Mouse (Mus musculus): Measurements from ENCODE around the gene Gm17606.

The Gm17606 gene

GRCm38 (mm10) chr14:54664477-54665222 is 23.9 kb downstream of the Gm17606 start:
- DNase-seq, result peak; percentile 56

- DNase-seq, result no peak
Measured at GRCm38 (mm10) chr14:54669381-54669780, 28.6 kb downstream of the Gm17606 start.

GRCm38 (mm10) chr14:54674317-54674716 is 33.6 kb downstream of the Gm17606 start:
- no peak for DNase-seq

GRCm38 (mm10) chr14:54676290-54676689 is 35.5 kb downstream of the Gm17606 start:
- DNase-seq, result peak; percentile 52

GRCm38 (mm10) chr14:54678657-54679304 is 38.0 kb downstream of the Gm17606 start:
- DNase-seq, result no peak

GRCm38 (mm10) chr14:54682396-54682795 is 41.6 kb downstream of the Gm17606 start:
- DNase-seq, result no peak

- DNase-seq, result no peak
Measured at GRCm38 (mm10) chr14:54685471-54685870, 44.7 kb downstream of the Gm17606 start.

GRCm38 (mm10) chr14:54686063-54686521 is 45.3 kb downstream of the Gm17606 start, which contains the start of gene 1700123O20Rik:
Gene 1700123O20Rik (plus strand): TSS chr14:54686216.
- DNase-seq, result peak; percentile 83

- peak; percentile 100 for DNase-seq
Measured at GRCm38 (mm10) chr14:54686522-54687143, 45.9 kb downstream of the Gm17606 start, which contains the start of gene Acin1. Gene Acin1 (minus strand): TSS chr14:54686931.

- DNase-seq, result no peak
Measured at GRCm38 (mm10) chr14:54687251-54687650, 46.5 kb downstream of the Gm17606 start.

GRCm38 (mm10) chr14:54695042-54695441 is 54.3 kb downstream of the Gm17606 start:
- DNase-seq, result no peak

GRCm38 (mm10) chr14:54696752-54697151 is 56.0 kb downstream of the Gm17606 start:
- DNase-seq, result no peak
